Mouse (Mus musculus) megakaryocyte, embryonic 14.5 days (primary cell): ENCODE measurements around the gene Ptpn3.

Experiments used
- FLI1 ChIP-seq: IDR thresholded peaks from 2 replicates; pipeline ENCODE4 v1.6.1; 2012; ENCODE audit warnings: low read length, inconsistent platforms, mixed read lengths
- GATA1 ChIP-seq: IDR thresholded peaks from 3 replicates; pipeline ENCODE4 v1.6.1; 2012; ENCODE audit warnings: mixed read lengths, low read length, inconsistent platforms, borderline replicate concordance

DNA sequence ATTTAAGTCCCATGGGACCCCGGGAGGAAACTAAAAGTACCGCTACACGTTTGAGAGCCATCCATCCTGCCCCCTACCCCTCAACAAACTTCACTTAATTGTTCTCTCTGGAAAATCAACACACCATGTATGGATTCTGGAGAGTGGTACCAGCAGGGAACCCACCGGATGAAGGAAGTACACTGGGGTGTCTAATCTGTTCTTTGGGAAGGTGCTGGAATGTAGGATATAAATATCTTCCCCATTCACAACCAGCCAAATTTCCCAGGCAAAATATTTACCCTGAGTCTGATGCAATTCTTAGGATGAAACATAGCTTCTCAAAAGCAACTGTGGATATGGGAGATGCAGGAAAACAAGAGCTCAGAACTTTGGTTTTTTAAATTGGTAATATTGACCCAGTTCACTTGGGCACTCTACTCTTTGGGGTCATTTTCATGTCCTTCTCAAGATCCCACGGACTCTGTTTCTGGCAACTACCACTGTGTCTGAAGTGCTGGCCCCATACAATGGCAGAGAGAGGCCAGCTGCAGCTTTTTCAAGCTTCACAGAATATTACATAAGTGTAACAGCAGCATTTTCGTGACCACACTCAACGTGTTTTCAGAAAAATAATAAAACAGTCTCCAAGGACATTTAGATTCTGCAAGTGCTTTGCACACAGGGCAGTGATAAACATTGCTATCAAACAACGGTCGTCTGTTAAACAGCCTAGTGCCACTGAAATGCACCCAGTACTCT, 109.9 kb downstream of the Ptpn3 start:
- TF ChIP-seq GATA1 (no peak), FLI1 (no peak)
